Mouse (Mus musculus) ES-E14 (cell line): ENCODE measurements around the gene Fgfbp1. TPM values are rescaled to one million over a fixed set of nuclear protein-coding genes. Genes with fewer than 3 reads are reported as not detected.

Experiments
- DNase-seq: peaks from one replicate; pipeline ENCODE4 v3.0.0-alpha.2; 2013; ENCODE audit warnings: low read depth, low spot score
- H3K27ac ChIP-seq: 2 replicates; pipeline ENCODE4 v1.5.1; 2012; ENCODE audit warnings: low read depth, mild to moderate bottlenecking, low read length, moderate library complexity, mixed read lengths; ENCODE audit not compliant: poor library complexity, insufficient read depth, severe bottlenecking
- H3K36me3 ChIP-seq: 2 replicates; pipeline ENCODE4 v1.6.1; 2012; ENCODE audit warnings: mild to moderate bottlenecking, low read length, moderate library complexity, mixed read lengths; ENCODE audit not compliant: control insufficient read depth, poor library complexity, insufficient read depth, severe bottlenecking
- H3K4me1 ChIP-seq, 2 experiments: fragments of 150-350 bp in 1 of 2; sonication (generic) in 1 of 2; 2 replicates each; pipeline ENCODE4 v1.6.1; 2012; ENCODE audit warnings: low read length in 2 of 2, mild to moderate bottlenecking in 1 of 2, mixed read lengths in 1 of 2; ENCODE audit not compliant: control insufficient read depth in 2 of 2, insufficient read depth in 2 of 2, poor library complexity in 1 of 2
- H3K4me3 ChIP-seq, 2 experiments: fragments of 150-350 bp in 1 of 2; sonication (generic) in 1 of 2; 2 replicates each; pipeline ENCODE4 v1.5.1; 2012; ENCODE audit warnings: low read length in 2 of 2, low read depth in 1 of 2, mild to moderate bottlenecking in 1 of 2, mixed read lengths in 1 of 2; ENCODE audit not compliant: insufficient read depth in 1 of 2, poor library complexity in 1 of 2, severe bottlenecking in 1 of 2
- H3K9ac ChIP-seq: 2 replicates; pipeline ENCODE4 v1.6.1; 2012; ENCODE audit warnings: low read depth, mild to moderate bottlenecking, low read length, mixed read lengths; ENCODE audit not compliant: poor library complexity, insufficient read depth, severe bottlenecking
- H3K9me3 ChIP-seq: fragments of 150-350 bp; sonication (generic); 2 replicates; pipeline ENCODE4 v1.6.1; 2012; ENCODE audit warnings: low read depth, mild to moderate bottlenecking, low read length; ENCODE audit not compliant: control insufficient read depth, insufficient read depth
- CHD2 ChIP-seq: IDR thresholded peaks from 2 replicates; pipeline ENCODE4 v1.6.1; 2014; ENCODE audit warnings: mild to moderate bottlenecking, low read depth, low read length, inconsistent platforms
- HCFC1 ChIP-seq: IDR thresholded peaks from 2 replicates; pipeline ENCODE4 v1.6.1; 2012; ENCODE audit warnings: low read length, inconsistent platforms, borderline replicate concordance; ENCODE audit not compliant: insufficient read depth
- MAFK ChIP-seq: IDR thresholded peaks from 2 replicates; pipeline ENCODE4 v1.6.1; 2014; ENCODE audit warnings: mild to moderate bottlenecking, low read depth, low read length, inconsistent platforms; ENCODE audit not compliant: insufficient read depth
- ZC3H11A ChIP-seq: IDR thresholded peaks from 2 replicates; pipeline ENCODE4 v1.6.1; 2012; ENCODE audit warnings: low read depth, mild to moderate bottlenecking, inconsistent platforms, low read length, borderline replicate concordance
- ZNF384 ChIP-seq: IDR thresholded peaks from 2 replicates; pipeline ENCODE4 v1.6.1; 2012; ENCODE audit warnings: low read depth, low read length, inconsistent platforms
- in situ Hi-C, 2 experiments: fragments of 600-800 bp; cut with MboI; formaldehyde crosslinking; loops; one replicate each; pipeline ENCODE4 v1.15.1; 2025; ENCODE audit warnings: low sequenced_read_pairs in 2 of 2, inconsistent platforms in 1 of 2; ENCODE audit not compliant: unreplicated experiment in 2 of 2
- total RNA-seq: library from RNA; depleted of rRNA; stranded (reverse); fragments of 300-350 nt; gene quantifications from 2 replicates; pipeline ENCODE4 v1.2.3, GENCODE M21; 2012

Gene Fgfbp1
- total RNA-seq, 1 experiment = 41.1 TPM

- no peaks in the 10 kb centered on the region for H3K4me1 ChIP-seq
- no peak overlapping the region for H3K9ac ChIP-seq
- no peak for DNase-seq
- H3K4me3 ChIP-seq = no peak overlapping the region
- in situ Hi-C loops = loop anchor here in 1 of 2 experiments (10.0 kb wide), 1 partner anchor 100 kb away; no protein-coding TSS in a partner anchor
- no peaks in the 10 kb centered on the region for H3K9me3 ChIP-seq
- H3K27ac ChIP-seq = no peak overlapping the region
- TF ChIP-seq MAFK (no peak), HCFC1 (no peak), ZNF384 (no peak), CHD2 (no peak), ZC3H11A (no peak)
- no peaks in the 10 kb centered on the region for H3K36me3 ChIP-seq
Observed at GRCm38 (mm10) chr5:43994981-43995380, 13.4 kb upstream of the Fgfbp1 start.

DNA sequence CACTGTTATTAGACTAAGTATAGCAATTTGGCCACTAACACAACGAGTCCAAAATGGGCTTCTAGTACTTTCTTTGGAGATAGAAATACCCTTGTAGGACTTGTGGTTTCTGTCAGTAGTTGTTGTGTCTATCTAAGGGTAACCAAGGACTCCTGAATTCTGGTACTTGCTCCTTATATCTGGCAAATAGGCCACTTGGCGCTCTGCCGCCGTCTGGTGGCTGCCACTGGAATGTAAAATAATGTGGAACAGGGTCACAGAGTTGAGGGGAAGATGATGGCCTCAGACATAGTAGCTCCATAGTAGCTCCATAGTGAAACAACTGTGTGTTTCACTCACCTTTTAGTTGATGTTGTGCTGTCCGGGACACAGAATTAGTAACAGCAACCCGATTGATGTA, 8.7 kb upstream of the Fgfbp1 start:
- in situ Hi-C loops = loop anchor here in 1 of 2 experiments (10.0 kb wide), 1 partner anchor 96 kb away; no protein-coding TSS in a partner anchor
- TF ChIP-seq MAFK = no peak
- TF ChIP-seq ZC3H11A = peak; percentile 96
- TF ChIP-seq ZNF384 = no peak
- TF ChIP-seq CHD2 = no peak
- no peak for TF ChIP-seq HCFC1
- no peaks in the 10 kb centered on the region for H3K36me3 ChIP-seq
- no peak overlapping the region for H3K4me3 ChIP-seq
- H3K9me3 ChIP-seq = no peaks in the 10 kb centered on the region
- no peaks in the 10 kb centered on the region for H3K4me1 ChIP-seq
- H3K9ac ChIP-seq = no peak overlapping the region
- H3K27ac ChIP-seq = no peak overlapping the region
- DNase-seq = peak; percentile 33

- Histone ChIP-seq H3K4me3 (no peak overlapping the region), H3K27ac (no peak overlapping the region), H3K4me1 (peaks cover 0 to 2% of the 10 kb centered on the region in 2 experiments; a peak in 1 of 4 replicates), H3K9me3 (no peaks in the 10 kb centered on the region), H3K36me3 (no peaks in the 10 kb centered on the region), H3K9ac (no peak overlapping the region)
- no peak for DNase-seq
- in situ Hi-C loops = no loop called here
- TF ChIP-seq ZC3H11A (no peak), MAFK (no peak), CHD2 (no peak), ZNF384 (no peak), HCFC1 (no peak)
Observed at GRCm38 (mm10) chr5:43989017-43989416, 7.4 kb upstream of the Fgfbp1 start.

DNA sequence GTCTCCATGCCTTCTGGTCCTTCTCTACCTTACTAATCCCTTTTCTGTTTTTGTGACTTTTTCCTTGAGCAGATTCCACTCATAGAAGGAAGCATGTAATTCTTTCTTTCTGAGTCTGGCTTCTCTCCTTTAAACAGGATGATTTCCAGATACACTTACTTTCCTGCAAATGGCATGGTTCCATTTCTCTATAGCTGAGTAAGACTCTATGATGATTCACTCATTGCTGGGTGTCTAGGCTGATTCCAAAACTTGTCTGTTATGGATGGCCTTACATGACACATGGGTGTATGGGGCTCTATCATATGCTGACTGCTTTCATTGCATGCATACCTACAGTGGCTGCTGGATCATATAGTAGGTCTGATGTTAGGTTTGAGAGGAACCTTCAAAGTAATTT, 4.6 kb upstream of the Fgfbp1 start:
- DNase-seq = no peak
- no peak for TF ChIP-seq CHD2
- no peak for TF ChIP-seq ZNF384
- no peak for TF ChIP-seq HCFC1
- TF ChIP-seq MAFK = no peak
- TF ChIP-seq ZC3H11A = no peak
- Histone ChIP-seq H3K36me3 (no peaks in the 10 kb centered on the region), H3K9me3 (no peaks in the 10 kb centered on the region), H3K9ac (no peak overlapping the region), H3K4me1 (peaks cover 3 to 16% of the 10 kb centered on the region in 2 experiments; a peak in 2 of 4 replicates), H3K27ac (no peak overlapping the region), H3K4me3 (no peak overlapping the region)
- in situ Hi-C loops = no loop called here

DNA sequence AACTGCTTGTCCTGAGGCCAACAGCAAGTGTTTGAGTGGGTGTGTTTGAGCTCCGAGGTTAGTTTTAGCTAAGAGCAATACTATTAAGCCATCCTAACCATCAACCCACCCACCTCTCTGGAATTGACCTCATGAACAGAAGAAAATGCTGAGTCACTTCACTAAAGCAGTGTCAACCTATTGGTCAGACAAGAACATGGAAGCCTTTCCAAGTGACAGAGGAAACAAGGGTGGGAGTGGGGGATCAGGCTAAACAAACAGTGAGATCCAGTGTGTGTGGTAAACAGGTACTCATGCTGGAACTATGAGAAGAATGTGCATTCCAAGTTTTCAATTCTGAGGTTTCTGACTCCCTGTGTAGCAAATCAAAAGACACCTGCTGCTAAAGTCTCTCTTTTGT, 1.3 kb upstream of the Fgfbp1 start:
- H3K36me3 ChIP-seq = peaks cover 4% of the 10 kb centered on the region; the same call in 1 of the 2 replicates
- in situ Hi-C loops = no loop called here
- H3K4me1 ChIP-seq = peaks cover 3 to 23% of the 10 kb centered on the region in 2 experiments; a peak in 2 of 4 replicates
- H3K9me3 ChIP-seq = no peaks in the 10 kb centered on the region
- H3K4me3 ChIP-seq = no peak overlapping the region
- TF ChIP-seq ZC3H11A (no peak), CHD2 (no peak), ZNF384 (no peak), MAFK (peak; percentile 97), HCFC1 (no peak)
- H3K9ac ChIP-seq = no peak overlapping the region
- peak overlapping the region; percentile 29; the same call in 1 of the 2 replicates for H3K27ac ChIP-seq
- peak; percentile 55 for DNase-seq
